Mouse (Mus musculus): Measurements from ENCODE around the gene Rps3.
"Not testable (repeated sequence)": the region's sequence is repeated elsewhere in the genome, so short reads cannot be mapped to it uniquely, and the experiment has no call there.

The Rps3 gene

DNA sequence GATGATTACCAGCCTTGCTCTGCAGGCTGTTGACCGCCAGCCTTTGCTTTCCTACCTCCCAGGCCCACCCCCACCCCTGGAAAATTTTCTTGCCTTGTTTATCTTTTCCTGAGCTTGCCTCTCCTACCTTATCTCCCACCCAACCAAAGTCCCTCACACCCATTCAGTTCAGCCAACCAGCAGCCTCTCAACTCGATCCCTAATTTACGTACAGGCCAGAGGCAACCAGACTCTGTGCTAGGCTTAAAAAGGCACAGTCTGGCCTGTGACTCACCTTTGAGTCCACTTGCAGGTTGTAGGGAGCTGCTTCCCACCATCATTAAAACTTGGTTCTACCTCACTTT is 33.2 kb upstream of the Rps3 start:
- no peaks in the 10 kb centered on the region for H3K9me3 ChIP-seq (ENCODE audit: low read length)
- peaks cover 28% of the 10 kb centered on the region for H3K4me1 ChIP-seq (replicated peaks; ENCODE audit: low read depth, low read length)
- H3K27me3 ChIP-seq (ENCODE audit: insufficient read depth, low read length), result no peaks in the 10 kb centered on the region
- no peak overlapping the region for H3K4me3 ChIP-seq (replicated peaks; ENCODE audit: low read length)
- no peaks in the 10 kb centered on the region for H3K36me3 ChIP-seq (ENCODE audit: insufficient read depth, low read length)
- TF ChIP-seq CTCF (conservative IDR thresholded peaks at IDR 0.05; ENCODE audit: low read length) (no peak), POU5F1 (IDR thresholded peaks at IDR 0.05; ENCODE audit: borderline replicate concordance, low read length) (no peak), NANOG (IDR thresholded peaks at IDR 0.05; ENCODE audit: borderline replicate concordance, low read length) (no peak)

DNA sequence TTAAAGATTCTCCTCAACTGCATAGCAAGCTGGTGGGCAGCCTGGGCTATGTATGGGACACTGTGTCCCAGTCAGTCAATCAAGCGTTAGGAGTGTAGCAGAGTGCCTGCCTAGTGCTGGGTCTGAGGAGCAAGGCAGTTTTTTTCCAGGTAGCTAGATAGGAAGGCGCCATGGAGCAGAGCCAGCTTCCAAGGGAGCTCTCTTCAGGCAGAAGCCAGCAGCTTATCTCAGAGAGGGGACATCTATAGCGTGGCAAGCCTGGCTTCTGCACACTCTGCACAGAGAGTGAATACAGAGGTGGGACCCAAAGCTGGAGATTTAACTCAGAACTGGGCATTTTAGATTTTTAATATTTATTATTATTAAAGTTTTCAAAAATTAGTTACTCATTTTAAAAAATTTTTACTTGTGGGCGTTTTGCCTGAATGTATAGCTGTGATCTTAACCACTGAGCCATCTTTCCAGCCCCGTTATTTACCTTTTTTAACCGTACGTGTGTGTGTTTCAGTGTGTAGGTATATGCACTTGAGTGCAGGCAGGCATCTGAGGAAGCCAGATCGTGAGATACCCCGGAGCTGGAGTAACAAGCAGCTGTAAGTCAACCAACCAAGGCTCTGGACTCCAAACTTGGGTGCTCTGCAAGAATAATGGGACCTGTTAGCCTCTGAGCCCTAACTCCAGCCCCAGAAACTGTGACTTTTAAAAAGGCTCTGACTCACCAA is 32.7 kb upstream of the Rps3 start:
- Histone ChIP-seq H3K27me3 (ENCODE audit: insufficient read depth, low read length) (no peaks in the 10 kb centered on the region), H3K4me3 (replicated peaks; ENCODE audit: low read length) (no peak overlapping the region), H3K36me3 (ENCODE audit: insufficient read depth, low read length) (no peaks in the 10 kb centered on the region), H3K9me3 (ENCODE audit: low read length) (no peaks in the 10 kb centered on the region), H3K4me1 (replicated peaks; ENCODE audit: low read depth, low read length) (peaks cover 28% of the 10 kb centered on the region)
- TF ChIP-seq CTCF (conservative IDR thresholded peaks at IDR 0.05; ENCODE audit: low read length), result no peak
- no peak for TF ChIP-seq NANOG (IDR thresholded peaks at IDR 0.05; ENCODE audit: borderline replicate concordance, low read length)
- no peak for TF ChIP-seq POU5F1 (IDR thresholded peaks at IDR 0.05; ENCODE audit: borderline replicate concordance, low read length)

GRCm38 (mm10) chr7:99510087-99510501 is 26.6 kb upstream of the Rps3 start:
- no peaks in the 10 kb centered on the region for H3K27me3 ChIP-seq (ENCODE audit: insufficient read depth, low read length)
- H3K36me3 ChIP-seq (ENCODE audit: insufficient read depth, low read length), result no peaks in the 10 kb centered on the region
- no peaks in the 10 kb centered on the region for H3K9me3 ChIP-seq (ENCODE audit: low read length)
- TF ChIP-seq CTCF (conservative IDR thresholded peaks at IDR 0.05; ENCODE audit: low read length) (no peak), POU5F1 (IDR thresholded peaks at IDR 0.05; ENCODE audit: borderline replicate concordance, low read length) (no peak), NANOG (IDR thresholded peaks at IDR 0.05; ENCODE audit: borderline replicate concordance, low read length) (no peak)
- H3K4me1 ChIP-seq (replicated peaks; ENCODE audit: low read depth, low read length), result peaks cover 15% of the 10 kb centered on the region
- no peak overlapping the region for H3K4me3 ChIP-seq (replicated peaks; ENCODE audit: low read length)

DNA sequence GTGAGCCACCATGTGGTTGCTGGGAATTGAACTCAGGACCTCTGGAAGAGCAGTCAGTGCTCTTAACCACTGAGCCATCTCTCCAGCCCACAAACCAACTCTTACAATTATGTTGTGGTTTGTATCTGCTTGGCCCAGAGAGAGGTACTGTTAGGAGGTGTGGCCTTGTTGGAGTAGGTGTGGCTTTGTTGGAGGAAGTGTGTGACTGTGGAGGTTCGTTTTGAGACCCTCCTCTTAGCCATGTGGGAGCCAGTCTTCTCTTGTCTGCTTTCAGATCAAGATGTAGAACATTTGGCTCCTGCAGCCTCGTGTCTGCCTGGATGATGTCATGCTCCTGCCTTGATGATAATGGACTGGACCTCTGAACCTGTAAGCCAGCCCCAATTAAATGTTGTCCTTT is 24.6 kb upstream of the Rps3 start:
- not testable (repeated sequence) for H3K36me3 ChIP-seq (ENCODE audit: insufficient read depth, low read length); H3K4me3 ChIP-seq (replicated peaks; ENCODE audit: low read length); H3K9me3 ChIP-seq (ENCODE audit: low read length); H3K27me3 ChIP-seq (ENCODE audit: insufficient read depth, low read length)
- H3K4me1 ChIP-seq (replicated peaks; ENCODE audit: low read depth, low read length), result peaks cover 15% of the 10 kb centered on the region

GRCm38 (mm10) chr7:99504556-99504955 is 21.0 kb upstream of the Rps3 start:
- peaks cover 9% of the 10 kb centered on the region; the same call in 1 of the 2 replicates for H3K4me1 ChIP-seq (replicated peaks; ENCODE audit: low read depth, low read length)
- no peaks in the 10 kb centered on the region for H3K9me3 ChIP-seq (ENCODE audit: low read length)
- H3K36me3 ChIP-seq (ENCODE audit: insufficient read depth, low read length), result no peaks in the 10 kb centered on the region
- H3K4me3 ChIP-seq (replicated peaks; ENCODE audit: low read length), result no peak overlapping the region
- no peaks in the 10 kb centered on the region for H3K27me3 ChIP-seq (ENCODE audit: insufficient read depth, low read length)
- no peak for TF ChIP-seq CTCF (conservative IDR thresholded peaks at IDR 0.05; ENCODE audit: low read length)
- no peak for TF ChIP-seq POU5F1 (IDR thresholded peaks at IDR 0.05; ENCODE audit: borderline replicate concordance, low read length)
- TF ChIP-seq NANOG (IDR thresholded peaks at IDR 0.05; ENCODE audit: borderline replicate concordance, low read length), result no peak

DNA sequence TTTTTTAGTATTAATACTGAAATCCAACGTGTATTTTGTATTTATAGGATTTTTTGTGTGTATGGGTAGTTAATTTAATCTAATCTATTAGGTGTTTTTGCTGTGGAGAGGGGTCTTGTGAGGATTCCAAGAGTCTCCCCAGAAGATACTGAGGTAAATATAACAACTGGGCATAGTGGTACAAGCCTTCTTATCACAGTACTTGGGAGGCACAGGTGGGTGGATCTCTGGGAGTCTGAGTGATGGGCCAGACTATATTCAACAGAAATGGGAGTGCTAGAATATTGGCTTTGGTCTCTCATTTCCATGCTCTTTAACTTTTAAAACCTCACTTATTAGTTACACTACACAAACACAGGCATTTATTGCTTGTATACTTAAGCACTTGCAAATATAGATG is 17.6 kb upstream of the Rps3 start:
- TF ChIP-seq POU5F1 (IDR thresholded peaks at IDR 0.05; ENCODE audit: borderline replicate concordance, low read length), result no peak
- no peak for TF ChIP-seq NANOG (IDR thresholded peaks at IDR 0.05; ENCODE audit: borderline replicate concordance, low read length)
- no peak for TF ChIP-seq CTCF (conservative IDR thresholded peaks at IDR 0.05; ENCODE audit: low read length)
- Histone ChIP-seq H3K36me3 (ENCODE audit: insufficient read depth, low read length) (no peaks in the 10 kb centered on the region), H3K4me3 (replicated peaks; ENCODE audit: low read length) (no peak overlapping the region), H3K4me1 (replicated peaks; ENCODE audit: low read depth, low read length) (no peaks in the 10 kb centered on the region), H3K27me3 (ENCODE audit: insufficient read depth, low read length) (0 out of 2 replicates have a peak, but pooled peaks cover 2% of the 10 kb centered on the region), H3K9me3 (ENCODE audit: low read length) (no peaks in the 10 kb centered on the region)

- Histone ChIP-seq H3K4me3 (replicated peaks; ENCODE audit: low read length) (no peak overlapping the region), H3K9me3 (ENCODE audit: low read length) (no peaks in the 10 kb centered on the region), H3K36me3 (ENCODE audit: insufficient read depth, low read length) (no peaks in the 10 kb centered on the region), H3K4me1 (replicated peaks; ENCODE audit: low read depth, low read length) (no peaks in the 10 kb centered on the region), H3K27me3 (ENCODE audit: insufficient read depth, low read length) (0 out of 2 replicates have a peak, but pooled peaks cover 2% of the 10 kb centered on the region)
- TF ChIP-seq CTCF (conservative IDR thresholded peaks at IDR 0.05; ENCODE audit: low read length) (no peak), NANOG (IDR thresholded peaks at IDR 0.05; ENCODE audit: borderline replicate concordance, low read length) (no peak), POU5F1 (IDR thresholded peaks at IDR 0.05; ENCODE audit: borderline replicate concordance, low read length) (no peak)
Observed at GRCm38 (mm10) chr7:99500655-99501054, 17.1 kb upstream of the Rps3 start.

DNA sequence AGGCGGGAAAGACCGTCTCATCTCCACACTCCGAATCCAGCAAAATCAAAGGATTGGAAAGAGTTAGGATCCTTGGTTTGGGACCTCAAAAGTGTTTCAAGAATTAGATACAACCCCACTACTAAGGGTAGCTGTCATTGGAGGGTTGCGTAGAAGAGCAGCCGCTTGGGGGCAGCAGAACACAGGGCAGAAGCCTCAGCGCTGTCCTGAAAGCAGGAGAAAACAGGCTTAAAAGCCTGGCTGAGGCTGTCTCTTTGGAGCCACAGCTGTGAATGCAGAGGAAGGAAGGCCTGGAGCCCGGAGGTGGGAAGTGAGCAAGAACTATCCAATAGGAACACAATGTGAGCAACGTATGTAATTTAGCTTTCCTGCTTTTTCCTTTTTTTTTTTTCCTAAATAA is 16.7 kb upstream of the Rps3 start:
- TF ChIP-seq POU5F1 (IDR thresholded peaks at IDR 0.05; ENCODE audit: borderline replicate concordance, low read length), result no peak
- TF ChIP-seq NANOG (IDR thresholded peaks at IDR 0.05; ENCODE audit: borderline replicate concordance, low read length), result no peak
- peak; percentile 63 for TF ChIP-seq CTCF (conservative IDR thresholded peaks at IDR 0.05; ENCODE audit: low read length)
- Histone ChIP-seq H3K4me3 (replicated peaks; ENCODE audit: low read length) (no peak overlapping the region), H3K27me3 (ENCODE audit: insufficient read depth, low read length) (peaks cover 4% of the 10 kb centered on the region; the same call in 1 of the 2 replicates), H3K9me3 (ENCODE audit: low read length) (no peaks in the 10 kb centered on the region), H3K4me1 (replicated peaks; ENCODE audit: low read depth, low read length) (no peaks in the 10 kb centered on the region), H3K36me3 (ENCODE audit: insufficient read depth, low read length) (no peaks in the 10 kb centered on the region)

GRCm38 (mm10) chr7:99499128-99499527 is 15.6 kb upstream of the Rps3 start:
- no peak for TF ChIP-seq POU5F1 (IDR thresholded peaks at IDR 0.05; ENCODE audit: borderline replicate concordance, low read length)
- no peak for TF ChIP-seq CTCF (conservative IDR thresholded peaks at IDR 0.05; ENCODE audit: low read length)
- H3K9me3 ChIP-seq (ENCODE audit: low read length), result peaks cover 2% of the 10 kb centered on the region; the same call in 1 of the 2 replicates
- peaks cover 5% of the 10 kb centered on the region; the same call in 1 of the 2 replicates for H3K27me3 ChIP-seq (ENCODE audit: insufficient read depth, low read length)
- H3K36me3 ChIP-seq (ENCODE audit: insufficient read depth, low read length), result no peaks in the 10 kb centered on the region
- no peak overlapping the region for H3K4me3 ChIP-seq (replicated peaks; ENCODE audit: low read length)
- no peaks in the 10 kb centered on the region for H3K4me1 ChIP-seq (replicated peaks; ENCODE audit: low read depth, low read length)
